Mouse (Mus musculus): ENCODE results near the gene Tspoap1. TPM values are rescaled to one million over a fixed set of nuclear protein-coding genes. Genes with fewer than 3 reads are reported as not detected.
A peak's percentile ranks its signal among the peaks of the same experiment; 100 is the strongest.

Gene Tspoap1
- total RNA-seq, 2 experiments from 2014 or later: 0.15 to 0.31 TPM

- intact Hi-C loops (cut with DNase I): no loop called here
- DNase-seq: no peak
These were observed 15.4 kb upstream of the Tspoap1 start for GRCm38 (mm10) chr11:87744964-87745363.

DNA sequence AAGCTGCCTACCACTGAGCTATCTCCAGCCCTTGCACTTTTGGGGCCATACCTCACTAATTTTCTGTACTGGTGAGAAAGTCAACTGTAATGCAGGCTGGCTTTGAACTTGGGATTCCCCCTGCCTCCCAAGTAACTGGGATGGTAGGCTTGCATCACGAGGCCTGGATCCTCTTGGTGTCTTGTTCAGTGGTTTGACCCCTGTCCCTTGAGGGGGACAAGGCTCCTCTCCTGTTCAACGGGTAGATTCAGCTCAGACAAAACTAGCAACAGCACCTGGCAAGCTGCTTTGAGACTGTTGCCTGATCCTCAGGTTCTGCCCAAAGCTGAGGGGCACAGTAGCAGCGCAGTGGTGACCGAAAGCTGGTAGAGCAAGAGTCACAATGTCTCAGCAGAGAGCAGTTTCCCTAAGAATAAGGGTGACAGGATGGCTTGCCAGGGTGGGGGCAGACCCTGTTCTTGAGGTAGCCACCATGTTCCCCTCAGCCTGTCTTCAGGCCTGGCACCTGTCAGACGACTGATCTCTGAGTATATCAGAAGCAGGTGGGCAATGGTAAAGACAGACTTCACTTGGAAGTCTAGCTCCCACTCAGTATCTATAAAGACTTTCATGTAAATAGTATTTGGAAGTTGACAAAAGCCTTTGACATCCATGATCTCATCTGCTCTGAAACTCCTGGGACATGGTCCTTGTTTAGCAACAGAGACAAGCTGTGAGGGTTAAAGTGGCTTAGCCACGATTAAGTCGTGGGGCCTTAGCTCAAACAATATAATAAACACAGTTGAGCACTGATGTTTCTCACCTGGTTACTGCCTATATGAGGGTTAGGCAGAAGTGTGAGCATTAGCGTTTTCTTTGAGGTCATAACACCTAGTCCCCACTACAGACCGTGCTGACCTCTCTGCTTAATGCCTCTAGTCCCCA, 14.4 kb upstream of the Tspoap1 start:
- intact Hi-C loops (cut with DNase I): no loop called here
- no peak for DNase-seq

- DNase-seq: no peak
- intact Hi-C loops (cut with DNase I): no loop called here
These were observed 13.0 kb upstream of the Tspoap1 start for GRCm38 (mm10) chr11:87747312-87747711.

DNA sequence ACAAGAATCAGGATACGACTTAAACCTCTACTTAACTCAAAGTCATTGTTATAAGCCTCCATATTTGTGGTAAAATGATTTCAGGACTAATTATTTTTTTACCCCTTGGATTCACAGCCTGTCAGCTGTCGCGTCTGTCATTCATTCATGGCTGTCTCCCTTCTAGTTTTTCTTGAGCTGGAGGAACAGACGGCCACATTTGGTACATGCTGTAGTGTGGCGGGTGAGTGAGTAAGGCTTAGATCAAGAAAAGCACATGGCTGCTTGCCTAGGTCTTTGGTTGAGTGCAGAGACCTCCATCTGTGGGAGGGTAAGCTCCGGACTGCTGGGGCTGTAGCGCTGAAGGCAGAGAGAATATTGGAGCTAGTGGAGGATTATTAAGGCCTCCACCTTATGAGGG, 12.6 kb upstream of the Tspoap1 start:
- no peak for DNase-seq
- intact Hi-C loops (cut with DNase I): no loop called here

DNA sequence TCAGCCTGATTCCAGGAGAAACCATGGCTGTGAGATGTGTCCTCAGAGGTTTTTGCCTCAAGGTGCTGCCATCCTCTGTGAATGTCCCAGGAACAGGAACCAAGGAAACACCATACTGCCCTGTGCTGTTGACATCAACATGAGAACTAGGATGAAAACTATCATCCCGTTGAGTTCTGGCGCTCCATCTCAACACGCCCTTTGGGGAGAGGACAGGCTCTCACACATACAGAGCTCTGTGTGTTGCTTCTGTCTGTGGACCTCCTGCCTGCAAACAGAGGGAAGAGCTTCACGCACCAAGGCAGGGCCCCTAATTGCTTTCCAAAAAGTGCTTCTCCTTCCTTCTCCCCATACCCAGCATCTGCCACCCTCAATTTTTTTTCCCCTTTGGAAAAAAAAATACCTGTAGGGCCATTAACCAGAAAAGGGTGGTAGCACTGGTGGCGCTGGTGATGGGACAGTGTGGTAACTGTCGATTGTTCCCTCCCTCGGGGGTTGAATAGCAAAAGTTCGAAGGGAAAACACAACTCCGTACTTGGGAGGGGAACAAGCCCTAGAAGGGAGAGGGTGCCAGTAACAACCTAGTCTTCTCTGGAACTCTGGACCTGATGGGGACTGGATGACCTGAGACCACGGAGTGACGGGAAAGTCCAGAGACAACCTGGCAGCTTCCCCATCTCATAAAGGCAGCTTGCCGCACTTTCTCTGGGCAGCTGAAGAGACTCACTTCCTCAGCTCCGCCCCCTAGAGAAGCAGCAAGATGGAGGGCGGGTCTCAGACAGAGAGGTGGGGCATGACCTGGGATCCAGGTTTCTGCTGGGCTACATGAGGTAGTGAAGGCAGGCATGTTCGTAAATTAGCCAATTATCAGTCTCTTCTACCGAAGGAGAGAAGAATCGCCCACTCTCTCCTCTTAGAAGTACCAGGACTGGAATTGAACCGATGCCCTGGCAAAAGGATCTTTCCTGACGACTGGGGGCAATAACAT, 11.9 kb upstream of the Tspoap1 start:
- peak; percentile 34 to 43 for DNase-seq

GRCm38 (mm10) chr11:87749192-87750042, 10.9 kb upstream of the Tspoap1 start:
- intact Hi-C loops (cut with DNase I): no loop called here
- peak; percentile 43 to 49 for DNase-seq

More for the DNA sequence above, 11.9 kb upstream of the Tspoap1 start:
- intact Hi-C loops (cut with DNase I): no loop called here

DNA sequence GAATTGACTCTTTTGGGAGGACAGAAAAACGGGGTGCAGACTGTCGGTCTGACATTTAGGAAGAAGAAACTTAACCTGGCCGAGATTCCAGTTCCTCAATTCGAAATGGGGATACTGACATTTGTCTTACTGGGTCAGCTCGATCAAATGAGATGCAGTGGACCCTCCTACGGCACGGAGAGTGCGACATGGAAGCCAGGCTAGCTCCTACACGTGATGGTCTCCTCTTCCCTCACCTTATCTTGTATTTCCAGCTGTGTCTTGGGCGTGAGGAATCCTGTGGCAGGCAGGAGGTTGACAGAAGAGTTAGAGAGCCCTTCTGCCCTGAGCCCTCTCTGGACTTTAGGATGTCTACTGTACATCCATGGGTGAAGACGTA, 10.3 kb upstream of the Tspoap1 start:
- intact Hi-C loops (cut with DNase I): no loop called here
- no peak for DNase-seq

- DNase-seq: no peak
These were observed 9.8 kb upstream of the Tspoap1 start for GRCm38 (mm10) chr11:87750521-87750920.

GRCm38 (mm10) chr11:87751031-87751430, 9.3 kb upstream of the Tspoap1 start:
- intact Hi-C loops (cut with DNase I): no loop called here
- DNase-seq: no peak

More at GRCm38 (mm10) chr11:87750521-87750920, 9.8 kb upstream of the Tspoap1 start:
- intact Hi-C loops (cut with DNase I): no loop called here

DNA sequence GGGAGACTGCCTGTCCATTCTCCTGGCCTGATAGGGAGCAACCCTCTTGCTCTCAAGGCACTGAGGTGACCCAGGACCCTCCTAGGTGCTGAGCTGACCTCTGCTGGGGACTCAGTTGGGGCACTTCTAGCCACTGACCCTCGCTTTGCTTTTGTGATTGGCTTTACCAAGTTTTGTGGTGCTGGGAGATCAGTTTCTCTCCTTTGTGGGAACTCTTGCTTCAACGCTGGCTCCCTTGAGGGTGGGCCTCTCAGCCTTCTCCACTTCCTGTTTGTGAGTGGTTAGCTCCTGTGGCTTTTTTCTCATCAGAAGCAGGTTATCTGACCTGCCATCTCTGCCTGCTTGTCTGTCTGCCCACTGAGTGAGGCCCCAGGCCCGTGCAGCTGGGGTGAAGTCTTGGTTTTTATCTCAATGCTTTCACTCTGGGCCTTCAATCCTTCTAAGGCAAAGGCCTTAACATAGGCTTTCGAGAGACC, 8.8 kb upstream of the Tspoap1 start:
- intact Hi-C loops (cut with DNase I): no loop called here
- no peak for DNase-seq

- no peak for DNase-seq
- intact Hi-C loops (cut with DNase I): no loop called here
These were observed 8.0 kb upstream of the Tspoap1 start for GRCm38 (mm10) chr11:87752307-87752706.

DNA sequence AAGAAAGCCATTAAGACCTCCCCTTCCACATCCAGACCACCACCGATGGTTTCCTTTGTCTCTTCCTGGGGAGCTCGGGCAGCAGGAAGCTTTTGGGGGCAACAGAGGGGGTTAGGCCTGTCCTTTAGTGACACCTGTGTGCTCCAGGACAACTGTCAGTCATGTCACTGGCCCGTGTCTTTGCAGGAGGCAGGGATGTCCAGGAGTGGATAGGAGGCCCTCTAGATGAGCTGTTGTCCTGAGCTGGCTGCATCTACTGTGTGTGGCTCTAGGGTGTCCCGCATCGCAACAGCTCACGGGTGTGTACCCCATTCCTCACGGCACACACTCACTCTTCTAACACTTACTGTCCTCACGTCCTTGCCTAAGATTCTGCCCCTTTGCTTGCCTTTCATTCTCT, 7.1 kb upstream of the Tspoap1 start:
- intact Hi-C loops (cut with DNase I): no loop called here
- DNase-seq: no peak

DNA sequence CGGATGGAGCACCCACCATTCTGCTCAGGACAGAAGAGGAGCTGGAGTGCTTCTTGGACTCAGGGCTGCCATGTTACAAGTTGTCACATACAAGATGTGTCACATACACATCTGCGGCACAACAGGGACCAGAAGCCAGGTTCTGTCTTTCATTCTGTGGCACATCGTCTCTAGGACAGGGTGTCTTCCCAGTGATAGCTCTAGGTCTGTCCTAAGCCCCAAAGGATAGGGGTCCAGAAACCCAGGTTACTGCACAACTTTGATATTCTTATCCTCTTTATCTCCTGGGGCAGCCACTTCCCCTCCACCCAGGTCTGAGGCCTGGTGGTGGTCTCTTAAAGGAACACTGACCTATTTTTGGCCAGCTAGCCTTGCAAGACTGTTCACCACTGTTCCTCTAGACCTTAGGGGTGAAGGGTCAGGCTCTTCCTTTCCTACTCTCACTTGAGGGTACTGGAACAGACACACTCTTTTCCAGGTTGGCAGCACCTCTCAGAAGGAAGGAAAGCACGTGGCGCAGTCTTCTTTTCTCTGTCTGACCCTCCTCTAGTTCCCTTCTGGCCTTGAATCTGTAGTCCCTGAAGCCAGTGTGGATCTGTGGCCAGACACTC, 6.3 kb upstream of the Tspoap1 start:
- no peak for DNase-seq
- intact Hi-C loops (cut with DNase I): no loop called here

DNA sequence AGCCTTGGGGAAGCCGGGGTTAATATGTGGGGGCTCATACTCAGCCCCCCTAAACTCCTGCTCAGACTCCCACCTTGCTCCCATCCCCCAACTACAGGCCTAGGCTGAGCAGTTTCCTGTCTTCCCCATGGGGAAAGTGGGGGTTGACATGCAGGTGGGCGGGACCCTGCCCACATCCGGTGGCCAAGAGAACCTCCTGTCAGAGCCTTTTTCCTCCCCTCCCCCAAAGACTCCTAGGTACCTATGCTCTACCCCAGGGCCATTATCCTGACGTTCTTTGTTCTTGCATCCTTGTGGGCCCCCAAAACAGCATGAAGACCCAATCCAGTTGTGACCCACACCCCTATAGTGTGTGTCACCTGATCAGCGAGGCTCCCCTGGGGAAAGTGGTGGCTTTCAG, 5.7 kb upstream of the Tspoap1 start:
- intact Hi-C loops (cut with DNase I): no loop called here
- DNase-seq: peak in 1 of 2 experiments; percentile 38

- peak; percentile 62 to 64 for DNase-seq
- intact Hi-C loops (cut with DNase I): no loop called here
These were observed 4.9 kb upstream of the Tspoap1 start for GRCm38 (mm10) chr11:87755360-87756017.

GRCm38 (mm10) chr11:87756251-87756820, 4.0 kb upstream of the Tspoap1 start:
- peak in 1 of 2 experiments; percentile 28 for DNase-seq

GRCm38 (mm10) chr11:87757001-87757954, 3.1 kb upstream of the Tspoap1 start:
- DNase-seq: no peak
- intact Hi-C loops (cut with DNase I): no loop called here

More at GRCm38 (mm10) chr11:87756251-87756820, 4.0 kb upstream of the Tspoap1 start:
- intact Hi-C loops (cut with DNase I): no loop called here

Measured in heart, postnatal 10 days (tissue).